Mouse (Mus musculus) heart, postnatal 0 days (tissue): ENCODE results near the gene Ablim1. TPM values are rescaled to one million over a fixed set of nuclear protein-coding genes. Genes with fewer than 3 reads are reported as not detected.

Experiments used
- ATAC-seq: fragments of 200-750 bp; cut with Nextera tagmentation; 2 replicates; pipeline ENCODE4 v1.8.0; 2017; ENCODE audit warnings: low read depth, moderate number of reproducible peaks, moderate library complexity; ENCODE audit not compliant: insufficient read depth
- DNase-seq: peaks from one replicate; pipeline ENCODE4 v3.0.0-alpha.2; 2016; ENCODE audit warnings: low spot score
- H3K27ac ChIP-seq: fragments of 300-500 bp; sonication (generic); 2 replicates; pipeline ENCODE4 v1.5.1; 2014; ENCODE audit warnings: low read depth, mild to moderate bottlenecking
- H3K27me3 ChIP-seq: fragments of 300-500 bp; sonication (generic); 2 replicates; pipeline ENCODE4 v1.6.1; 2014; ENCODE audit warnings: low read length, mixed read lengths; ENCODE audit not compliant: control insufficient read depth, insufficient read depth
- H3K36me3 ChIP-seq: fragments of 300-500 bp; sonication (generic); replicated peaks from 2 replicates; pipeline ENCODE4 v1.6.1; 2014; ENCODE audit warnings: low read length, mixed read lengths; ENCODE audit not compliant: control insufficient read depth, insufficient read depth
- H3K4me1 ChIP-seq: fragments of 300-500 bp; sonication (generic); 2 replicates; pipeline ENCODE4 v1.6.1; 2014; ENCODE audit warnings: antibody characterized with exemption; ENCODE audit not compliant: control insufficient read depth, insufficient read depth
- H3K4me2 ChIP-seq: fragments of 300-500 bp; sonication (generic); 2 replicates; pipeline ENCODE4 v1.6.1; 2014; ENCODE audit warnings: low read depth, mild to moderate bottlenecking, low read length, moderate library complexity
- H3K4me3 ChIP-seq: fragments of 300-500 bp; sonication (generic); 2 replicates; pipeline ENCODE4 v1.5.1; 2014; ENCODE audit warnings: low read depth, low read length
- H3K9ac ChIP-seq: fragments of 300-500 bp; sonication (generic); replicated peaks from 2 replicates; pipeline ENCODE4 v1.6.1; 2014; ENCODE audit warnings: low read depth, low read length, mixed read lengths
- H3K9me3 ChIP-seq: fragments of 300-500 bp; sonication (generic); replicated peaks from 2 replicates; pipeline ENCODE4 v1.6.1; 2016; ENCODE audit warnings: low read length; ENCODE audit not compliant: control insufficient read depth
- CTCF ChIP-seq: IDR thresholded peaks from 2 replicates; pipeline ENCODE4 v1.5.1; 2016; ENCODE audit warnings: antibody characterized with exemption, control low read depth, low read depth
- EP300 ChIP-seq: IDR thresholded peaks from 2 replicates; pipeline ENCODE4 v1.6.1; 2016; ENCODE audit warnings: antibody characterized with exemption, low read depth
- WGBS: fragments of 180-500 bp; shearing (Covaris S2); extraction: QIAGEN DNeasy Blood & Tissue Kit; methylation state at CpG from one replicate; pipeline ENCODE4 v1.1.7; 2014; 5-methylcytosine and 5-hydroxymethylcytosine counted together
- polyA plus RNA-seq: library from polyadenylated mRNA; unstranded; fragments of >200 nt; fragmentation: Nextera tagmentation; extraction: Ambion mirVana; gene quantifications from 2 replicates; pipeline ENCODE4 v1.2.1, GENCODE M21; 2015
- total RNA-seq: library from RNA; depleted of rRNA; stranded (reverse); fragments of >200 nt; gene quantifications from 2 replicates; pipeline ENCODE4 v1.2.3, GENCODE M21; 2014; ENCODE audit warnings: low replicate concordance

Gene Ablim1
- total and polyA plus RNA-seq, 2 experiments from 2014 or later: 106 to 235 TPM

- no peak for ATAC-seq
- 70% methylated on average over 11 of the region's 11 CpGs for WGBS
- no peak overlapping the region for H3K9ac ChIP-seq
- no peaks in the 10 kb centered on the region for H3K36me3 ChIP-seq
- no peaks in the 10 kb centered on the region for H3K27me3 ChIP-seq
- H3K4me3 ChIP-seq: no peak overlapping the region
- TF ChIP-seq EP300 (no peak), CTCF (peak; percentile 25)
- no peaks in the 10 kb centered on the region for H3K9me3 ChIP-seq
- no peak overlapping the region for H3K4me2 ChIP-seq
- H3K4me1 ChIP-seq: no peaks in the 10 kb centered on the region
- H3K27ac ChIP-seq: no peak overlapping the region
- DNase-seq: no peak
These were observed 15.6 kb upstream of the Ablim1 start for GRCm38 (mm10) chr19:57330309-57330708.

- DNase-seq (peak; percentile 67), ATAC-seq (no peak)
- Histone ChIP-seq H3K4me1 (no peaks in the 10 kb centered on the region), H3K9me3 (no peaks in the 10 kb centered on the region), H3K9ac (no peak overlapping the region), H3K27ac (no peak overlapping the region), H3K4me3 (peak overlapping the region; percentile 6; the same call in 1 of the 2 replicates), H3K4me2 (peak overlapping the region; percentile 19), H3K36me3 (no peaks in the 10 kb centered on the region), H3K27me3 (no peaks in the 10 kb centered on the region)
- TF ChIP-seq CTCF (peak; percentile 79), EP300 (no peak)
- 40% methylated on average over 12 of the region's 12 CpGs for whole genome bisulfite sequencing
These were observed 14.1 kb upstream of the Ablim1 start for GRCm38 (mm10) chr19:57328792-57329191.

- no peaks in the 10 kb centered on the region for H3K9me3 ChIP-seq
- no peaks in the 10 kb centered on the region for H3K4me1 ChIP-seq
- no peaks in the 10 kb centered on the region for H3K36me3 ChIP-seq
- no peak overlapping the region for H3K4me3 ChIP-seq
- H3K27me3 ChIP-seq: no peaks in the 10 kb centered on the region
- H3K4me2 ChIP-seq: no peak overlapping the region
- DNase-seq (no peak), ATAC-seq (no peak)
- H3K9ac ChIP-seq: no peak overlapping the region
- H3K27ac ChIP-seq: no peak overlapping the region
- WGBS: 96% methylated on average over 7 of the region's 7 CpGs
- no peak for TF ChIP-seq EP300
- TF ChIP-seq CTCF: no peak
These were observed 13.6 kb upstream of the Ablim1 start for GRCm38 (mm10) chr19:57328269-57328668.

- Histone ChIP-seq H3K4me2 (no peak overlapping the region), H3K4me3 (no peak overlapping the region), H3K9me3 (no peaks in the 10 kb centered on the region), H3K27me3 (no peaks in the 10 kb centered on the region), H3K9ac (no peak overlapping the region), H3K36me3 (no peaks in the 10 kb centered on the region), H3K4me1 (no peaks in the 10 kb centered on the region), H3K27ac (no peak overlapping the region)
- ATAC-seq (no peak), DNase-seq (no peak)
- TF ChIP-seq EP300 (no peak), CTCF (no peak)
These were observed 13.0 kb upstream of the Ablim1 start for GRCm38 (mm10) chr19:57327679-57328078.

- 23% methylated on average over 7 of the region's 7 CpGs for WGBS
- DNase-seq (peak; percentile 70), ATAC-seq (no peak)
- H3K9me3 ChIP-seq: no peaks in the 10 kb centered on the region
- TF ChIP-seq CTCF: peak; percentile 81
- no peak for TF ChIP-seq EP300
- no peak overlapping the region for H3K4me3 ChIP-seq
- H3K4me2 ChIP-seq: no peak overlapping the region
- no peaks in the 10 kb centered on the region for H3K27me3 ChIP-seq
- H3K36me3 ChIP-seq: no peaks in the 10 kb centered on the region
- H3K27ac ChIP-seq: no peak overlapping the region
- H3K9ac ChIP-seq: no peak overlapping the region
- H3K4me1 ChIP-seq: no peaks in the 10 kb centered on the region
These were observed 11.1 kb upstream of the Ablim1 start for GRCm38 (mm10) chr19:57325748-57326300.

- ATAC-seq (no peak), DNase-seq (no peak)
- Histone ChIP-seq H3K4me3 (no peak overlapping the region), H3K4me1 (no peaks in the 10 kb centered on the region), H3K36me3 (no peaks in the 10 kb centered on the region), H3K9ac (no peak overlapping the region), H3K27me3 (no peaks in the 10 kb centered on the region), H3K4me2 (no peak overlapping the region), H3K9me3 (no peaks in the 10 kb centered on the region), H3K27ac (no peak overlapping the region)
- 0 out of 2 replicates have a peak, but pooled peaks have one; percentile 1 for TF ChIP-seq CTCF
- TF ChIP-seq EP300: no peak
- 82% methylated on average over 8 of the region's 8 CpGs for WGBS
These were observed 8.4 kb upstream of the Ablim1 start for GRCm38 (mm10) chr19:57323087-57323486.
